In genomic region chr17:53512311-53512951, GRCm38 (mm10) we compare ENCODE assay signal across 8 mouse cellular contexts. TPM values are rescaled to one million over a fixed set of nuclear protein-coding genes. Genes with fewer than 3 reads are reported as not detected.
DNase-seq lines count a peak whose midpoint lies in the region; ATAC-seq and TF ChIP-seq lines count a peak whose summit lies in the region.
"Had no signal": no experiment of that assay in that cellular context is flagged by ENCODE, and none has a peak within 500 bp of the region (broad histone marks: within the 10 kb centered on the region; RNA-seq: fewer than 3 reads in every experiment).

No protein-coding gene starts in this region.

- DNase-seq in layer of hippocampus, adult 11-12 months (ENCODE audit: low spot score) = peak; percentile 12
- DNase-seq in layer of hippocampus, postnatal 36 days = no peak
- peak; percentile 77 for DNase-seq in NIH3T3 (ENCODE audit: low read depth)
- DNase-seq in cerebellum, postnatal 25 days = peak; percentile 37 to 64
- peak; percentile 76 for DNase-seq in hindbrain, postnatal 0 days (ENCODE audit: low spot score)
- DNase-seq in thymus, postnatal 14 days = no peak

- no peak overlapping the region for H3K4me3 ChIP-seq in hindbrain, postnatal 0 days (ENCODE audit: low read length)
- H3K4me3 ChIP-seq in midbrain, embryonic 13.5 days (replicated peaks) = no peak overlapping the region

- H3K4me2 ChIP-seq in hindbrain, postnatal 0 days (ENCODE audit: low read depth, low read length) = no peak overlapping the region
- no peak overlapping the region for H3K4me2 ChIP-seq in midbrain, embryonic 13.5 days (replicated peaks)

- 0 out of 2 replicates have a peak, but pooled peaks cover 3% of the 10 kb centered on the region for H3K36me3 ChIP-seq in hindbrain, postnatal 0 days (ENCODE audit: insufficient read depth, low read length)
- H3K36me3 ChIP-seq in midbrain, embryonic 13.5 days = peaks cover 9% of the 10 kb centered on the region; the same call in 1 of the 2 replicates

- H3K9ac ChIP-seq in hindbrain, postnatal 0 days (replicated peaks; ENCODE audit: low read length) = no peak overlapping the region
- no peak overlapping the region for H3K9ac ChIP-seq in midbrain, embryonic 13.5 days (replicated peaks)

- H3K27ac ChIP-seq in hindbrain, postnatal 0 days = no peak overlapping the region
- no peak overlapping the region for H3K27ac ChIP-seq in midbrain, embryonic 13.5 days

- no peaks in the 10 kb centered on the region for H3K4me1 ChIP-seq in hindbrain, postnatal 0 days (ENCODE audit: insufficient read depth, low read length)
- H3K4me1 ChIP-seq in midbrain, embryonic 13.5 days (replicated peaks) = no peaks in the 10 kb centered on the region

- H3K27me3 ChIP-seq in hindbrain, postnatal 0 days (ENCODE audit: insufficient read depth, low read length) = no peaks in the 10 kb centered on the region
- no peaks in the 10 kb centered on the region for H3K27me3 ChIP-seq in midbrain, embryonic 13.5 days

- TF ChIP-seq CTCF in hindbrain, postnatal 0 days (IDR thresholded peaks at IDR 0.05; ENCODE audit: low read depth) = peak; percentile 69

- ATAC-seq in hindbrain, postnatal 0 days = peak; percentile 66
- ATAC-seq in midbrain, embryonic 13.5 days = peak; percentile 50; the same call in 1 of the 2 replicates

- WGBS in hindbrain, postnatal 0 days = 73% methylated on average over 2 of the region's 2 CpGs
- 77% methylated on average over 2 of the region's 2 CpGs for WGBS in midbrain, embryonic 13.5 days

- no peaks in the 10 kb centered on the region for H3K9me3 ChIP-seq in hindbrain, postnatal 0 days (ENCODE audit: low read length)
- H3K9me3 ChIP-seq in midbrain, embryonic 13.5 days = no peaks in the 10 kb centered on the region

RNA-seq across cellular contexts. Expression of gene Pp2d1, which starts 26.8 kb away (rescaled TPM):
- total RNA-seq in layer of hippocampus, postnatal 36 days (2021) = not detected
- total RNA-seq in hindbrain, postnatal 0 days (2014; rRNA removed) = not detected in 2 replicates
- polyA plus RNA-seq in hindbrain, postnatal 0 days (2015; fragmentation: Nextera tagmentation; extraction: Ambion mirVana) = 0.21 TPM in 2 replicates
- 0.42 and 0.63 TPM in 2 replicates for polyA plus RNA-seq in midbrain, embryonic 13.5 days (2015; fragmentation: Nextera tagmentation; extraction: Ambion mirVana)
- polyA plus RNA-seq: large intestine, adult 2 months had no signal

RNA-seq across cellular contexts. Expression of gene Rab5a, which starts 33.4 kb away (rescaled TPM):
- total RNA-seq in layer of hippocampus, postnatal 36 days (2021) = 100 to 1,000 TPM; 123 to 127 TPM
- total RNA-seq in hindbrain, postnatal 0 days (2014; rRNA removed) = 64.4 and 80.8 TPM in 2 replicates
- polyA plus RNA-seq in hindbrain, postnatal 0 days (2015; fragmentation: Nextera tagmentation; extraction: Ambion mirVana) = 116 and 124 TPM in 2 replicates
- 95.0 and 99.1 TPM in 2 replicates for polyA plus RNA-seq in midbrain, embryonic 13.5 days (2015; fragmentation: Nextera tagmentation; extraction: Ambion mirVana)

RNA-seq across cellular contexts. Expression of gene Efhb, which starts 49.3 kb away (rescaled TPM):
- under 1 TPM in 1 of 2 experiments, not detected in 1; 0.40 TPM for total RNA-seq in layer of hippocampus, postnatal 36 days (2021)
- 0.47 and 1.9 TPM in 2 replicates for total RNA-seq in hindbrain, postnatal 0 days (2014; rRNA removed)
- 0.76 and 1.3 TPM in 2 replicates for polyA plus RNA-seq in hindbrain, postnatal 0 days (2015; fragmentation: Nextera tagmentation; extraction: Ambion mirVana)
- 0.94 and 1.0 TPM in 2 replicates for polyA plus RNA-seq in midbrain, embryonic 13.5 days (2015; fragmentation: Nextera tagmentation; extraction: Ambion mirVana)

RNA-seq across cellular contexts. Expression of gene Kat2b, which starts 54.2 kb away (rescaled TPM):
- total RNA-seq in layer of hippocampus, postnatal 36 days (2021) = 10 to 100 TPM; 15.0 to 18.8 TPM
- total RNA-seq in hindbrain, postnatal 0 days (2014; rRNA removed) = 17.5 and 20.6 TPM in 2 replicates
- polyA plus RNA-seq in hindbrain, postnatal 0 days (2015; fragmentation: Nextera tagmentation; extraction: Ambion mirVana) = 4.2 and 4.6 TPM in 2 replicates
- 5.0 and 7.6 TPM in 2 replicates for polyA plus RNA-seq in midbrain, embryonic 13.5 days (2015; fragmentation: Nextera tagmentation; extraction: Ambion mirVana)

Comparison
In these comparisons a context has a peak if more than half of its experiments do, and no peak if none do; other contexts are left out.
1. DNase-seq: peak in layer of hippocampus, adult 11-12 months (single experiment), NIH3T3 (single experiment), cerebellum, postnatal 25 days (2 of 2) and hindbrain, postnatal 0 days (single experiment); none in layer of hippocampus, postnatal 36 days (0 of 2) and thymus, postnatal 14 days (single experiment).